Mouse (Mus musculus) intestine, embryonic 15.5 days (tissue): ENCODE results near the gene Ripor2. TPM values are rescaled to one million over a fixed set of nuclear protein-coding genes. Genes with fewer than 3 reads are reported as not detected.
A peak's percentile ranks its signal among the peaks of the same experiment; 100 is the strongest.

Experiments
- ATAC-seq: fragments of 200-750 bp; cut with Nextera tagmentation; 2 replicates; pipeline ENCODE4 v1.8.0; 2017; ENCODE audit warnings: moderate TSS enrichment, moderate library complexity
- H3K27ac ChIP-seq: fragments of 300-500 bp; sonication (generic); 2 replicates; pipeline ENCODE4 v1.5.1; 2015; ENCODE audit warnings: mild to moderate bottlenecking, inconsistent platforms
- H3K27me3 ChIP-seq: fragments of 300-500 bp; sonication (generic); replicated peaks from 2 replicates; pipeline ENCODE4 v1.6.1; 2015; ENCODE audit warnings: inconsistent platforms
- H3K36me3 ChIP-seq: fragments of 300-500 bp; sonication (generic); 2 replicates; pipeline ENCODE4 v1.6.1; 2015; ENCODE audit warnings: inconsistent platforms
- H3K4me1 ChIP-seq: fragments of 300-500 bp; sonication (generic); replicated peaks from 2 replicates; pipeline ENCODE4 v1.6.1; 2015; ENCODE audit warnings: inconsistent platforms
- H3K4me2 ChIP-seq: fragments of 300-500 bp; sonication (generic); replicated peaks from 2 replicates; pipeline ENCODE4 v1.6.1; 2015; ENCODE audit warnings: mild to moderate bottlenecking, inconsistent platforms
- H3K4me3 ChIP-seq: fragments of 300-500 bp; sonication (generic); replicated peaks from 2 replicates; pipeline ENCODE4 v1.5.1; 2015; ENCODE audit warnings: inconsistent platforms
- H3K9ac ChIP-seq: fragments of 300-500 bp; sonication (generic); 2 replicates; pipeline ENCODE4 v1.6.1; 2015; ENCODE audit warnings: inconsistent platforms
- H3K9me3 ChIP-seq: fragments of 300-500 bp; sonication (generic); 2 replicates; pipeline ENCODE4 v1.6.1; 2016; ENCODE audit warnings: inconsistent platforms
- WGBS: fragments of 180-500 bp; shearing (Covaris S2); methylation state at CpG from one replicate; pipeline ENCODE4 v1.1.7; 2015; 5-methylcytosine and 5-hydroxymethylcytosine counted together
- polyA plus RNA-seq: library from polyadenylated mRNA; unstranded; fragments of >200 nt; fragmentation: Nextera tagmentation; extraction: Ambion mirVana; gene quantifications from 2 replicates; pipeline ENCODE4 v1.2.1, GENCODE M21; 2015

Ripor2 gene
- polyA plus RNA-seq, 1 experiment from 2014 or later: 1.9 TPM

DNA sequence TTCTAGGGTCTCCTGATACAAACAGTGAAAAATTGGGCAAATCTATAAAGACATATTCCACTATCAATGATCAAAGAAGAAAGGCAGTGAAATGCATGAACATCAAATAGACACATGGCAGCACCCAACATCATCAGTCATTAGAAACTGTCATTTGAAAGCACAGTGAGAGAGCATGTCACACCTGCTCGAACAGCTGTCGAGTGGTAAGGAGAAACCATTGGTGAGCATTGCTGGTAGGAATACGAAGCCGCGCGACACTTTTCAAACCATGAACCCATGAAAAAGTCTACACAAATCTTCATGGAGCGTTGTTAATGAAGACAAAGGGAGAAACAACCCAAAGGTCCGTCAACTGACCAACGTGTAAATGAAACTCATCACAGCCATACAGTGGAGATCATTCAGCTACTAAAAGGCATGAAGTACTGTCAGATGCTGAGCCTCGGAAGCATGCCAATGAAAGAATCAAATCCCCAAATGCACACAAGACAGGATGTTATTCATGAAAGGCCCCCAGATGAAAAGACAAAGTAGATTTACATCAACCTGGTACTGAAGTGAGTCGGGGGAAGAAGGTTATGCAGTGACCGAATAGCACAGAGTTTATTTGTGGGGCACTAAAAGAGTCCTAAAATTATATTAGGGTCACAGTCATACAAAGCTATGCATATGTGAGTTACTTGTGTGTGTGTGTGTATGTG is 5.4 kb downstream of the Ripor2 start:
- Histone ChIP-seq H3K9me3 (no peaks in the 10 kb centered on the region), H3K27ac (no peak overlapping the region), H3K36me3 (no peaks in the 10 kb centered on the region), H3K27me3 (no peaks in the 10 kb centered on the region), H3K4me2 (no peak overlapping the region), H3K9ac (no peak overlapping the region), H3K4me1 (no peaks in the 10 kb centered on the region), H3K4me3 (no peak overlapping the region)
- 94% methylated on average over 12 of the region's 12 CpGs for WGBS
- no peak for ATAC-seq

- H3K4me2 ChIP-seq: no peak overlapping the region
- no peak overlapping the region for H3K9ac ChIP-seq
- no peak for ATAC-seq
- no peaks in the 10 kb centered on the region for H3K9me3 ChIP-seq
- no peak overlapping the region for H3K4me3 ChIP-seq
- H3K27me3 ChIP-seq: no peaks in the 10 kb centered on the region
- WGBS: 92% methylated on average over 3 of the region's 3 CpGs
- H3K36me3 ChIP-seq: no peaks in the 10 kb centered on the region
- no peaks in the 10 kb centered on the region for H3K4me1 ChIP-seq
- H3K27ac ChIP-seq: no peak overlapping the region
These were observed 6.6 kb downstream of the Ripor2 start for GRCm38 (mm10) chr13:24588603-24589002.

- H3K4me1 ChIP-seq: no peaks in the 10 kb centered on the region
- H3K9me3 ChIP-seq: no peaks in the 10 kb centered on the region
- no peaks in the 10 kb centered on the region for H3K27me3 ChIP-seq
- no peak for ATAC-seq
- WGBS: 89% methylated on average over 6 of the region's 6 CpGs
- no peaks in the 10 kb centered on the region for H3K36me3 ChIP-seq
- no peak overlapping the region for H3K9ac ChIP-seq
- no peak overlapping the region for H3K4me2 ChIP-seq
- H3K4me3 ChIP-seq: no peak overlapping the region
- no peak overlapping the region for H3K27ac ChIP-seq
These were observed 9.7 kb downstream of the Ripor2 start for GRCm38 (mm10) chr13:24591737-24592136.

- no peak for ATAC-seq
- no peaks in the 10 kb centered on the region for H3K36me3 ChIP-seq
- 85% methylated on average over 3 of the region's 3 CpGs for WGBS
These were observed 12.3 kb downstream of the Ripor2 start for GRCm38 (mm10) chr13:24594303-24594702.

DNA sequence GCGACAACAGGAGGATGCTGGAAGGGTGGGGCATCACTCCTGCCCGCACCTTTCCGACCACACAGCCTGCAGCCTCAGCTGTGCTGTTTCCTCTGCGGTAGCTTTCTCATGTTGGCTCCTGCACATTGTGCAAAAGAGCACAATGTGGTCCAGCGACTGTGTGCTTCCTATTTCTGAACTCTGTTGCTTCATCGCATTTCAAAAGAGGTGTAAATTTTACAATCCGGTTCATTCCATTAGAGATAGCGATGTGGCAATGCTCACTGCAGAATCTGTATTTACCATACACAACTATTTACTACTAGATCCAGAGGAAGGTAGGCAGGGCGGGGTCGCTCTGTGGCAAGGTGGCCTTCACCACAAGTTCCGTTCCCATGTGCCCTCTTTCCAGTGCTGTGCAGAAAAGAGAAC is 17.6 kb downstream of the Ripor2 start:
- no peak overlapping the region for H3K4me2 ChIP-seq
- H3K27ac ChIP-seq: no peak overlapping the region
- H3K9ac ChIP-seq: no peak overlapping the region
- ATAC-seq: no peak
- no peaks in the 10 kb centered on the region for H3K9me3 ChIP-seq
- H3K4me3 ChIP-seq: no peak overlapping the region
- 0 out of 2 replicates have a peak, but pooled peaks cover 10% of the 10 kb centered on the region for H3K4me1 ChIP-seq
- WGBS: 78% methylated on average over 11 of the region's 11 CpGs
- H3K36me3 ChIP-seq: no peaks in the 10 kb centered on the region
- H3K27me3 ChIP-seq: no peaks in the 10 kb centered on the region

More at GRCm38 (mm10) chr13:24594303-24594702, 12.3 kb downstream of the Ripor2 start:
- no peak overlapping the region for H3K4me3 ChIP-seq
- H3K4me1 ChIP-seq: no peaks in the 10 kb centered on the region
- H3K9me3 ChIP-seq: no peaks in the 10 kb centered on the region
- no peaks in the 10 kb centered on the region for H3K27me3 ChIP-seq
- H3K4me2 ChIP-seq: no peak overlapping the region
- H3K27ac ChIP-seq: no peak overlapping the region
- H3K9ac ChIP-seq: no peak overlapping the region

DNA sequence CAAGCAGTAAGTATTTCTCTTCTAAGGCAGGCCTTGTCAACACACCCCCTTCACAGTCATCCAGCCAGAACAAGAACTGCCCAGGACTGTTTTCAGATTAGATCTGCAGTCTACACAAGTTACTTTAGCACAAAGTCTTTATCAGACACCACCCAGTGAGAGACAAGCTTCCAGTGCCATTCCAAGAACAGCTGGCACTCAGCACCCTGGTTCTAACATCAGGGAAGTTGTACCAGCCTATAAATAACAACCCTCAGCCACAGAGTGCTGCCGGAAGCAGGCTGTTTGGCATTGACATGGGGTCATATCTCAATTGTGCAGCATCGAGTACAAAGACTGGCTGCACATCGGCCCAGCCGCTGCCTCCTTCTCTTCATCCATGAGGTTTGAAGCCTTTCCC is 21.0 kb downstream of the Ripor2 start:
- 0 out of 2 replicates have a peak overlapping the region, but pooled peaks have one; percentile 11 for H3K4me2 ChIP-seq
- WGBS: 24% methylated on average over 4 of the region's 4 CpGs
- no peak overlapping the region for H3K4me3 ChIP-seq
- H3K4me1 ChIP-seq: peaks cover 13% of the 10 kb centered on the region; the same call in 1 of the 2 replicates
- no peaks in the 10 kb centered on the region for H3K9me3 ChIP-seq
- no peak overlapping the region for H3K9ac ChIP-seq
- H3K36me3 ChIP-seq: no peaks in the 10 kb centered on the region
- peak; percentile 33; the same call in 1 of the 2 replicates for ATAC-seq
- no peak overlapping the region for H3K27ac ChIP-seq
- H3K27me3 ChIP-seq: no peaks in the 10 kb centered on the region

DNA sequence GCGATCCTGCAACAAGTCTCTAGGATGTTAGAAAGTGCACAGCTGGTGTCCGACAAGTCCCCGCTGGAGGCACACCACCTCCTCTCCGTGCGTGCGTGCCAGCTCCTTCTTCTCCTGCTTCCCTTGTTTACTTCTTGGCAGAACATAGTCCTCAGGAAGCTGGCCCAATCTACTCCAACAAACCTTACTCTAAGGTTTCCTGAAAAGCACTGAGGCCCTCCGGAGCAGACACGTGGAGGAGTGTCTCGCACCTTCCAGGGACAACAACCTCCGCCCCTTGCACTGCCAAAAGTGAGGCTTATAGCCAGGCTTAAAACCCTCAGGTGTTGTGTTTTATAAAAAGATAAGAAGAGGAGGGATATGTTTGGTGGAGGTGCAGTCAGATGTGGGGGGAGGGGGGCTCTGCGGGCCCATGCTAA is 21.6 kb downstream of the Ripor2 start:
- ATAC-seq: peak; percentile 42
- Histone ChIP-seq H3K9ac (no peak overlapping the region), H3K4me1 (peaks cover 13% of the 10 kb centered on the region; the same call in 1 of the 2 replicates), H3K27ac (no peak overlapping the region), H3K4me2 (0 out of 2 replicates have a peak overlapping the region, but pooled peaks have one; percentile 11), H3K9me3 (no peaks in the 10 kb centered on the region), H3K27me3 (no peaks in the 10 kb centered on the region), H3K36me3 (no peaks in the 10 kb centered on the region), H3K4me3 (no peak overlapping the region)
- 21% methylated on average over 11 of the region's 11 CpGs for WGBS

- Histone ChIP-seq H3K9ac (no peak overlapping the region), H3K4me1 (peaks cover 13% of the 10 kb centered on the region; the same call in 1 of the 2 replicates), H3K27me3 (no peaks in the 10 kb centered on the region), H3K36me3 (no peaks in the 10 kb centered on the region), H3K4me3 (no peak overlapping the region), H3K27ac (no peak overlapping the region), H3K9me3 (no peaks in the 10 kb centered on the region), H3K4me2 (no peak overlapping the region)
- 42% methylated on average over 2 of the region's 4 CpGs for WGBS
- 0 out of 2 replicates have a peak, but pooled peaks have one; percentile 29 for ATAC-seq
These were observed 22.1 kb downstream of the Ripor2 start for GRCm38 (mm10) chr13:24604096-24604495.

DNA sequence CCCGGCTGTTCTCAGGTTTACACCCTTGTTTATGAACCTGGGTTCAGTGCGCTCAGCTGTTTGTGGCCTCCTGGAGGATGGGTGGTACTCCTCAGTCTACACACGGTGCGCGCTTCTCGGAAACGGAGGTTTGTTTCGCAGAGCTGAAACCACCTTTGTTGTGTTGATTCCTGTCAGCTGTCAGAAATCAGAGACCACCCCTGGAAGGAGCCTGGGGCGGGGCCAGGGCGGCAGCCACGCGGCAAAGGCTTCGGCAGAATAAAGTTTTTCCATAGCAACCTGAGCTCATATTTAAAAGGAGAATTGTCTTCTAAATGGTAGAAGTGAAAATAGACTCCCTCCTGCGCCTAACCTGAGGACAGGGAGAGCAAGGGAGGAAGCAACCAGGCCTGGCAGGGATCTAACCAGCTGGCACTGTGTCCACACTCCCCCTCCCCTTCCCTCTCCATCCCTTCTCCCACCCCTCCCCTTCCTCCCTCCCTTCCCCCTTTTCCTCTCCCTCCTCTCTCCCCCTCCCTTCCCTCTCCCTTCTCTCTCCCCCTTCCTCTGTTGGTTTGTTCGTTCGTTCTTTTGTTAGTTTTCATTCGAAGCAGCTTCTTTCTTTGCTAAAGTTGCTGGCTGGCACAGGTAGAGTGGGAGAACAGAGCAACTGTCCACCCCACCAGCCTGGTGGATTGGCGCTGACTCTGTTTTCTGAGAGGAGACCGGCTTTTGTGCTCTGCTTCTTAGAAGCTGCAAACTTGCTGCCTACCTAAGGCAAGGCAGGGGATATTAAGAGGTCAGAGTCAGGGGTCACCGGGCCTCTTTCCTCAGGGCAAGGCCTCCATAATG is 23.0 kb downstream of the Ripor2 start:
- H3K9me3 ChIP-seq: no peaks in the 10 kb centered on the region
- no peaks in the 10 kb centered on the region for H3K36me3 ChIP-seq
- H3K4me1 ChIP-seq: peaks cover 13% of the 10 kb centered on the region; the same call in 1 of the 2 replicates
- 19% methylated on average over 20 of the region's 20 CpGs for WGBS
- ATAC-seq: peak; percentile 51
- H3K27ac ChIP-seq: no peak overlapping the region
- no peaks in the 10 kb centered on the region for H3K27me3 ChIP-seq
- peak overlapping the region; percentile 48 for H3K4me2 ChIP-seq
- H3K9ac ChIP-seq: no peak overlapping the region
- H3K4me3 ChIP-seq: no peak overlapping the region

DNA sequence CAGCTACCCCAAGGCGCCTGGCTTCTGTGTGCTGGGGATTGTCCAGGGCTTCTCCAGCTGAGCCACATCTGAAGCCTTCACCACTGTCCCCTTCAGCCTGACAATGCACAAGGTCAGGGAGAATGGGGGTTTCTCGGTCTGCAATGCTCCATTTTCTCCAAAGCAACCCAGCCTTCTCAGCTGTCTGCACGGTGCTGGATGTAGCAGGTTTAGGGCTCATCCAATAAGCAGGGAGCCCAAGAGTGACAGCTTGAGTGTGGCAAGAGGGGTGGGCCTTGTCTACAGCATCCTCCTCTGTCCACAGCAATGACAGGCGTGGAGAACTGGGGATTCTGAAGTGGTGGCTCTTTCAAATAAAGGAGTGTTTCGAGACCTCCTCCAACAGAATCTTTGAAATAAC is 23.8 kb downstream of the Ripor2 start:
- Histone ChIP-seq H3K9ac (no peak overlapping the region), H3K36me3 (no peaks in the 10 kb centered on the region), H3K4me2 (no peak overlapping the region), H3K4me3 (no peak overlapping the region), H3K27ac (no peak overlapping the region), H3K27me3 (no peaks in the 10 kb centered on the region), H3K4me1 (peaks cover 13% of the 10 kb centered on the region; the same call in 1 of the 2 replicates), H3K9me3 (no peaks in the 10 kb centered on the region)
- WGBS: 80% methylated on average over 5 of the region's 5 CpGs
- ATAC-seq: no peak

GRCm38 (mm10) chr13:24607961-24608360 is 26.0 kb downstream of the Ripor2 start:
- H3K4me2 ChIP-seq: no peak overlapping the region
- peaks cover 13% of the 10 kb centered on the region; the same call in 1 of the 2 replicates for H3K4me1 ChIP-seq
- H3K4me3 ChIP-seq: no peak overlapping the region
- H3K9ac ChIP-seq: no peak overlapping the region
- H3K27ac ChIP-seq: no peak overlapping the region
- no peaks in the 10 kb centered on the region for H3K9me3 ChIP-seq
- 88% methylated on average over 4 of the region's 4 CpGs for WGBS
- no peak for ATAC-seq
- H3K27me3 ChIP-seq: no peaks in the 10 kb centered on the region
- no peaks in the 10 kb centered on the region for H3K36me3 ChIP-seq

- Histone ChIP-seq H3K4me2 (no peak overlapping the region), H3K4me1 (peaks cover 5% of the 10 kb centered on the region; the same call in 1 of the 2 replicates), H3K4me3 (no peak overlapping the region), H3K27ac (no peak overlapping the region), H3K36me3 (no peaks in the 10 kb centered on the region), H3K27me3 (no peaks in the 10 kb centered on the region), H3K9me3 (no peaks in the 10 kb centered on the region), H3K9ac (no peak overlapping the region)
- ATAC-seq: no peak
- WGBS: 84% methylated on average over 1 of the region's 1 CpGs
These were observed 26.7 kb downstream of the Ripor2 start for GRCm38 (mm10) chr13:24608709-24609108.
